Mouse (Mus musculus) liver, adult 2 months (tissue): ENCODE data around the gene Fam19a5.

Source experiments
- CTCF ChIP-seq: fragments of 200-500 bp; IDR thresholded peaks from 2 replicates; pipeline ENCODE4 v1.5.1; 2011; ENCODE audit warnings: low read depth, low read length, control low read depth
- POLR2A ChIP-seq: fragments of 200-500 bp; IDR thresholded peaks from 2 replicates; pipeline ENCODE4 v1.6.1; 2011; ENCODE audit warnings: low read length, control low read depth; ENCODE audit not compliant: insufficient read depth; ENCODE audit errors: extremely low read depth

DNA sequence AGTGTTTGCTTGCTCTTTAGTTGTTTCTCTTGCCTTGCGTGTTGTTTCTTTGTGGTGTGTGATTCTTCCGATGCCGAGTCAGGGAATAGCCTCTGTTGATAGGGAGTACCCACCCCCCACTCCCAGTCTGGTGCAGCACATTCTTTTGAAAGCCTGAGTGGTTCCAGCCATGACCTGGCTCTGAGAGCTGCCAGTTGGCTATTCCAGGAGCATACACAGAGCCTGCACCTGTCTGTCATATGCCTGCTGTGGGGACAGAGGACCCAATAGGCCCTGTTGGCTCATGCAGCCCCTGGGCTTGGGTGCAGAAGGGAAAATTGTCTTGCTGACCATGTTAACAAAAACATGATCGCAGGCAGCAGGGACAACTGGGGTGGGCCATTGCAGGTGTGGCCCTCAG lies 92.3 kb downstream of the Fam19a5 start:
- TF ChIP-seq POLR2A (no peak), CTCF (no peak)
